Mouse (Mus musculus) hindbrain, embryonic 14.5 days (tissue): ENCODE data around the gene Ctnnbl1. TPM values are rescaled to one million over a fixed set of nuclear protein-coding genes. Genes with fewer than 3 reads are reported as not detected.

Source experiments
- ATAC-seq: fragments of 200-750 bp; cut with Nextera tagmentation; 2 replicates; pipeline ENCODE4 v1.8.0; 2017; ENCODE audit warnings: moderate number of reproducible peaks, mild to moderate bottlenecking, moderate TSS enrichment, moderate library complexity; ENCODE audit not compliant: low FRiP score
- DNase-seq: peaks from one replicate; pipeline ENCODE4 v3.0.0-alpha.2; 2015; ENCODE audit warnings: low spot score
- H3K27ac ChIP-seq: fragments of 300-500 bp; sonication (generic); 2 replicates; pipeline ENCODE4 v1.5.1; 2014; ENCODE audit warnings: mild to moderate bottlenecking, moderate library complexity
- H3K27me3 ChIP-seq: fragments of 300-500 bp; sonication (generic); 2 replicates; pipeline ENCODE4 v1.6.1; 2014; ENCODE audit warnings: mild to moderate bottlenecking, low read length, mixed read lengths; ENCODE audit not compliant: control insufficient read depth, insufficient read depth
- H3K36me3 ChIP-seq: fragments of 300-500 bp; sonication (generic); replicated peaks from 2 replicates; pipeline ENCODE4 v1.6.1; 2014; ENCODE audit not compliant: control insufficient read depth, insufficient read depth
- H3K4me1 ChIP-seq: fragments of 300-500 bp; sonication (generic); replicated peaks from 2 replicates; pipeline ENCODE4 v1.6.1; 2014; ENCODE audit warnings: antibody characterized with exemption, low read length, mixed read lengths; ENCODE audit not compliant: control insufficient read depth, insufficient read depth
- H3K4me2 ChIP-seq: fragments of 300-500 bp; sonication (generic); replicated peaks from 2 replicates; pipeline ENCODE4 v1.6.1; 2014; ENCODE audit warnings: mild to moderate bottlenecking, moderate library complexity
- H3K4me3 ChIP-seq: fragments of 300-500 bp; sonication (generic); replicated peaks from 2 replicates; pipeline ENCODE4 v1.5.1; 2014; ENCODE audit warnings: mild to moderate bottlenecking, low read length
- H3K9ac ChIP-seq: fragments of 300-500 bp; sonication (generic); 2 replicates; pipeline ENCODE4 v1.6.1; 2014
- H3K9me3 ChIP-seq: fragments of 300-500 bp; sonication (generic); 2 replicates; pipeline ENCODE4 v1.6.1; 2016; ENCODE audit warnings: low read length; ENCODE audit not compliant: control insufficient read depth
- WGBS: fragments of 180-500 bp; shearing (Covaris S2); extraction: QIAGEN DNeasy Blood & Tissue Kit; methylation state at CpG from one replicate; pipeline ENCODE4 v1.1.7; 2014; 5-methylcytosine and 5-hydroxymethylcytosine counted together
- polyA plus RNA-seq: library from polyadenylated mRNA; unstranded; fragments of >200 nt; fragmentation: Nextera tagmentation; extraction: Ambion mirVana; gene quantifications from 2 replicates; pipeline ENCODE4 v1.2.1, GENCODE M21; 2014

The Ctnnbl1 gene
- polyA plus RNA-seq, 1 experiment from 2014 or later: 53.3 TPM

DNA sequence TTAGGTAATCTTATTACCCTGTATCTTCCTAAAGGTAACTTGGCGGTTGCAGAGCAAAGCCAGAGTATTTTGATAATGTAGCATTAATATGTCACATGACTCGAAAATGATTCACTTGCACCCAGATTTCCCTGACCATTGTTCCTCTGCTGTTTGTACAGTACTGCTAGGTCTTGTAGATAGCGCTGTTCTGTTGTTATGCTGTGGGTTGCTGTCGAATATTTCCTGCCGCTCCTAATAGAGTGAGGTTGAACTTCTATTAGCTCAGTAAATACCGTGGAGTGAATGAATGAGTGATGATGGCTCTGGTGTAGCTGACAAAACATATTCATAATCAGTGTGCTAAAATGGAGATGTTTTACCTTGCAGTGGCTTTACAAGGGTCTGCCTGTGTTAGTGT lies 22.5 kb downstream of the Ctnnbl1 start:
- Histone ChIP-seq H3K9ac (0 out of 2 replicates have a peak overlapping the region, but pooled peaks have one; percentile 13), H3K36me3 (no peaks in the 10 kb centered on the region), H3K4me3 (no peak overlapping the region), H3K4me1 (0 out of 2 replicates have a peak, but pooled peaks cover 14% of the 10 kb centered on the region), H3K4me2 (no peak overlapping the region), H3K9me3 (no peaks in the 10 kb centered on the region), H3K27ac (no peak overlapping the region), H3K27me3 (no peaks in the 10 kb centered on the region)
- DNase-seq (no peak), ATAC-seq (no peak)
- 77% methylated on average over 6 of the region's 6 CpGs for WGBS

- peaks cover 27% of the 10 kb centered on the region for H3K4me1 ChIP-seq
- no peak overlapping the region for H3K4me2 ChIP-seq
- DNase-seq: no peak
- no peak overlapping the region for H3K4me3 ChIP-seq
- no peak for ATAC-seq
- no peak overlapping the region for H3K9ac ChIP-seq
- no peaks in the 10 kb centered on the region for H3K27me3 ChIP-seq
- WGBS: 91% methylated on average over 4 of the region's 4 CpGs
- H3K27ac ChIP-seq: no peak overlapping the region
- H3K9me3 ChIP-seq: no peaks in the 10 kb centered on the region
- H3K36me3 ChIP-seq: no peaks in the 10 kb centered on the region
These were observed 25.7 kb downstream of the Ctnnbl1 start for GRCm38 (mm10) chr2:157762903-157763302.

GRCm38 (mm10) chr2:157766591-157766990 lies 29.4 kb downstream of the Ctnnbl1 start:
- H3K9me3 ChIP-seq: no peaks in the 10 kb centered on the region
- H3K36me3 ChIP-seq: no peaks in the 10 kb centered on the region
- ATAC-seq (no peak), DNase-seq (no peak)
- no peak overlapping the region for H3K4me3 ChIP-seq
- no peak overlapping the region for H3K9ac ChIP-seq
- H3K27me3 ChIP-seq: no peaks in the 10 kb centered on the region
- H3K27ac ChIP-seq: peak overlapping the region; percentile 79
- H3K4me2 ChIP-seq: no peak overlapping the region
- peaks cover 39% of the 10 kb centered on the region for H3K4me1 ChIP-seq
- 53% methylated on average over 7 of the region's 7 CpGs for WGBS

- H3K4me1 ChIP-seq: peaks cover 39% of the 10 kb centered on the region
These were observed 31.7 kb downstream of the Ctnnbl1 start for GRCm38 (mm10) chr2:157768682-157769429.

DNA sequence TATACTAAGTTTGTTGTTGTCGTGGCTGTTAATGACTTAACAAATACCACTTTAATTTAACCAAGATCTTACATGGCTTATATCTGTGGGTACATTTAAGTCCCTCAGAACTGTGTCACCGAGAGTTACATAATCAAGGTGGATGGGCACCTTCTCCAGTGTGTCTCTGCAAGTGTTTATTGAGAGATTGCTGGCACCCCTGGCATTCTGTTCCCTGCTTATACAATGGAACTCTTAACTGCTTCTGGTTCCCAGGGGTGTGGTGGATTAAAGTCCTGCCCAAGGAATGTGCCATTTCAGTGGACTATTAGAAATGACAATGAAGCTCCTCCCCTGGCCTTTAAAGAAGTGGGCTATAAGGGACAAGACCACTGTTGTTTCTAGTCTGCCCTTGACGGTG lies 33.6 kb downstream of the Ctnnbl1 start:
- Histone ChIP-seq H3K4me3 (no peak overlapping the region), H3K4me1 (peaks cover 39% of the 10 kb centered on the region), H3K36me3 (peaks cover 14% of the 10 kb centered on the region; the same call in 1 of the 2 replicates), H3K4me2 (no peak overlapping the region), H3K9ac (no peak overlapping the region), H3K27me3 (no peaks in the 10 kb centered on the region), H3K27ac (no peak overlapping the region), H3K9me3 (no peaks in the 10 kb centered on the region)
- 77% methylated on average over 3 of the region's 3 CpGs for WGBS
- no peak for ATAC-seq
- no peak for DNase-seq

More at GRCm38 (mm10) chr2:157768682-157769429, 31.7 kb downstream of the Ctnnbl1 start:
- Histone ChIP-seq H3K27me3 (no peaks in the 10 kb centered on the region), H3K9ac (no peak overlapping the region), H3K4me3 (no peak overlapping the region), H3K9me3 (no peaks in the 10 kb centered on the region), H3K4me2 (no peak overlapping the region), H3K36me3 (no peaks in the 10 kb centered on the region), H3K27ac (peak overlapping the region; percentile 79)
- ATAC-seq: peak; percentile 40; the same call in 1 of the 2 replicates
- 39% methylated on average over 10 of the region's 10 CpGs for WGBS
- no peak for DNase-seq

DNA sequence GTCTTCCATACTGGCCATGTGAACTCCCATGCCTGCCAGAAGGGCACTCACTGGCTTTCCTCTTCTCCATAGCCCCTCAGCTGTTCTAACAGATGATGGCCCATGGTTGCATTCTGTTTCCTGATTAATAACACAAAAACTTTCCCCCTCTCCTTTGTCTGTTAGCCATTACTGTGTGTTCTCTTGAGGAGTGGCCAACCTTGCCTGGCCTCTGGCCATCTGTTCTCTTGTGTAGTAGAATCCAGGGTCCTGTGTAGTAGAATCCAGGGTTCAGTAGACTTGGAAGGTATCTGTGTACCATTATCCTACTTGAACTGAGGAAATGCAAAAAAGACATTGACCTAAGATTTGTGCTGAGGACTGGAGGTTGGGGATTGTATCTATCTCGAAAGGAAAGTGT lies 36.5 kb downstream of the Ctnnbl1 start:
- peaks cover 19% of the 10 kb centered on the region; the same call in 1 of the 2 replicates for H3K36me3 ChIP-seq
- H3K4me3 ChIP-seq: no peak overlapping the region
- H3K4me1 ChIP-seq: peaks cover 12% of the 10 kb centered on the region
- H3K27me3 ChIP-seq: no peaks in the 10 kb centered on the region
- no peak for DNase-seq
- H3K9me3 ChIP-seq: no peaks in the 10 kb centered on the region
- no peak overlapping the region for H3K27ac ChIP-seq
- WGBS: 100% methylated on average over 1 of the region's 1 CpGs
- H3K4me2 ChIP-seq: no peak overlapping the region
- no peak for ATAC-seq
- no peak overlapping the region for H3K9ac ChIP-seq

GRCm38 (mm10) chr2:157775957-157776356 lies 38.8 kb downstream of the Ctnnbl1 start:
- H3K9ac ChIP-seq: no peak overlapping the region
- H3K4me2 ChIP-seq: no peak overlapping the region
- H3K27ac ChIP-seq: no peak overlapping the region
- no peak for DNase-seq
- WGBS: 82% methylated on average over 2 of the region's 2 CpGs
- H3K36me3 ChIP-seq: peaks cover 22% of the 10 kb centered on the region; the same call in 1 of the 2 replicates
- no peaks in the 10 kb centered on the region for H3K4me1 ChIP-seq
- H3K27me3 ChIP-seq: no peaks in the 10 kb centered on the region
- no peaks in the 10 kb centered on the region for H3K9me3 ChIP-seq
- ATAC-seq: no peak
- no peak overlapping the region for H3K4me3 ChIP-seq

DNA sequence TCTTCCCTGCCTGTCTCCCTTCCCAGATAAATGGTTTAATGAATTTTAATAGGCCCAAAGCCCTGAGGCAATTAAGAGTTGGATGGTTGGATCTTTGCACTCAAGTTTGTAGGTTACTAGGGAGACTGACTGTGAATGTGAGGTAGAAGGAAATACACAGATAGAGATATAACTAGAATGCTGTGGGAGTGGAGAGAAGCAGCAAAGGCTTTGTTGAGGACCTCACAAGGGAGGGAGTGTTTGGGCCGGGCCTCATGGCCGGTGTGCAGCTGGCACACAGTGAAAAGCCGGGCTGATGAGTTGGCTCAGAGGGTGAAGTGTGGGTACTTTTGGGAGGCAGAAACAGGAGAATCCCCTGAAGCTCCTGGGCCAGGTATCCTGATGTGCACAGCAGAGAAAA lies 43.8 kb downstream of the Ctnnbl1 start:
- ATAC-seq (no peak), DNase-seq (no peak)
- H3K9ac ChIP-seq: no peak overlapping the region
- H3K4me3 ChIP-seq: no peak overlapping the region
- H3K4me2 ChIP-seq: no peak overlapping the region
- H3K9me3 ChIP-seq: no peaks in the 10 kb centered on the region
- no peaks in the 10 kb centered on the region for H3K27me3 ChIP-seq
- 0 out of 2 replicates have a peak, but pooled peaks cover 15% of the 10 kb centered on the region for H3K36me3 ChIP-seq
- WGBS: 61% methylated on average over 3 of the region's 3 CpGs
- no peaks in the 10 kb centered on the region for H3K4me1 ChIP-seq
- 0 out of 2 replicates have a peak overlapping the region, but pooled peaks have one; percentile 43 for H3K27ac ChIP-seq

DNA sequence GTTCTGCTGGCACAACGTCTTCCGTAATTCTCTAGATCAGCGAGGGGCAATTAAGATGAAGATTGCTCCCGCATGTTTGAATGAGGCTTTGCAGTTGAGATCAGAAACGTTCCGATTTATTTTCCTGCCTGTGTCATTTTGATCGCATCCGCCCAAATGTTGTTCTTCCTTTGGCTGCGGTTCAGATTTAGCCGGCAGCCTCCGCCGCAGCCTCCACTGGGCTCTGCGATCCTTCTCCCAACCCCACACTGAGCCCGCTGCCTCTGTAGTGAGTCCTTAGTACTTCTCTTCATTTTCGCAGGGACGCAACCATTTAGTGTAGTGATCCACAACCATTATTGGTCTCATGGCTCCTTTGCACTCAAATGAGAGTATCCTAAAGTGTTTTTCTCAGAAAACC lies 46.0 kb downstream of the Ctnnbl1 start:
- no peak overlapping the region for H3K27ac ChIP-seq
- H3K4me3 ChIP-seq: no peak overlapping the region
- WGBS: 82% methylated on average over 16 of the region's 16 CpGs

More for the DNA sequence above, 46.0 kb downstream of the Ctnnbl1 start:
- no peak for ATAC-seq
- Histone ChIP-seq H3K4me1 (peaks cover under 1% of the 10 kb centered on the region; the same call in 1 of the 2 replicates), H3K4me2 (no peak overlapping the region), H3K9ac (no peak overlapping the region), H3K9me3 (no peaks in the 10 kb centered on the region), H3K27me3 (no peaks in the 10 kb centered on the region), H3K36me3 (0 out of 2 replicates have a peak, but pooled peaks cover 10% of the 10 kb centered on the region)
- no peak for DNase-seq
